Mouse (Mus musculus) cortical plate, adult 2 months (tissue): Measurements from ENCODE around the gene Ppil3. TPM values are rescaled to one million over a fixed set of nuclear protein-coding genes. Genes with fewer than 3 reads are reported as not detected.
A peak's percentile ranks its signal among the peaks of the same experiment; 100 is the strongest.

Experiments
- H3K27ac ChIP-seq: fragments of 200-500 bp; 2 replicates; pipeline ENCODE4 v1.5.1; 2012; ENCODE audit warnings: low read length, control low read depth, inconsistent platforms; ENCODE audit not compliant: insufficient read depth
- H3K4me1 ChIP-seq: fragments of 200-500 bp; 2 replicates; pipeline ENCODE4 v1.6.1; 2011; ENCODE audit warnings: low read length; ENCODE audit not compliant: control insufficient read depth, insufficient read depth
- H3K4me3 ChIP-seq: fragments of 200-500 bp; 2 replicates; pipeline ENCODE4 v1.5.1; 2011; ENCODE audit warnings: mild to moderate bottlenecking, low read length, control low read depth; ENCODE audit not compliant: insufficient read depth
- CTCF ChIP-seq: fragments of 200-500 bp; IDR thresholded peaks from 2 replicates; pipeline ENCODE4 v1.5.1; 2011; ENCODE audit warnings: mild to moderate bottlenecking, control low read depth, low read length; ENCODE audit not compliant: insufficient read depth; ENCODE audit errors: extremely low read depth
- POLR2A ChIP-seq: fragments of 200-500 bp; IDR thresholded peaks from 2 replicates; pipeline ENCODE4 v1.6.1; 2011; ENCODE audit warnings: mild to moderate bottlenecking, low read length, control low read depth; ENCODE audit not compliant: insufficient read depth; ENCODE audit errors: extremely low read depth
- polyA plus RNA-seq: library from polyadenylated mRNA; depleted of rRNA; stranded (reverse); fragments of >200 nt; gene quantifications from 2 replicates; pipeline ENCODE4 v1.2.3, GENCODE M21; 2012

Ppil3 gene
- polyA plus RNA-seq, 1 experiment = 30.3 TPM

DNA sequence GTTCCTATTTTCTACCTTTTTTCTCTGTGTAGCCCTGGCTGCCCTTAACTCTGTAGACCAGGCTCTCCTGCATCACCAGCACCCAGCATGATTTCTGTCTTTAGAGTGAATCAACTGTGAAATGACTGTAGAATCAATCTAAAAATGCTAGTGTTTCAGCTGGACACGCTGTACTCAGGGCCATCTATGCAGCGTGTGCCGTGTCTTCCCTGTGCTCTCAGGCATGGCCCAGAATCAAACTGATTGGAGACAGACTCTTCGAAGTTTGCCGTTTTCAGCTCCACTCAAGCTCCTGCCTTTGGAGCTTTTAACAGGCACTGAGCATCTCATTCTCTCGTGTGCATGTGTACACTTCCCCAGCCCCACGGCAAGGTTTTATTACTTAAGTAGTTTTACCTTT, 34.5 kb downstream of the Ppil3 start:
- TF ChIP-seq CTCF (no peak), POLR2A (no peak)
- no peaks in the 10 kb centered on the region for H3K4me1 ChIP-seq
- H3K27ac ChIP-seq = no peak overlapping the region
- H3K4me3 ChIP-seq = no peak overlapping the region

DNA sequence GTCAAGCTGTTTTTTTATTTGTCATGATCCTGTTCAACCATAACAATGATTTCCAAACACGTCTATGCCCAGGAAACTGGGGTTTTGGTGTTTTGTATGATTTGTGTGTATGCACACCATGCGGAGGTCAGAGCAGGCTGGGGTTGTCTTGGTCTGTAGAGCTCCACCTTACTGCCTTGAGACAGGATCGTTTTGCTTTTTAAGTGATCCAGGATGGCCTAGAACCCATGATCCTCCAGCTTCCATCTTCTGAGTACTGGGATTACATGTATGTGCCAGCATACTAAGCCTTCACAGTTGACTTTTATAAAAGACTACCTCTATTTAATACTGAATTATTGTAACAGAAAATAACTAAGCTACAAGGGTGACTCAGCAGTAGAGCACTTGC, 35.1 kb downstream of the Ppil3 start:
- Histone ChIP-seq H3K4me3 (no peak overlapping the region), H3K4me1 (no peaks in the 10 kb centered on the region), H3K27ac (no peak overlapping the region)
- TF ChIP-seq POLR2A (no peak), CTCF (no peak)

DNA sequence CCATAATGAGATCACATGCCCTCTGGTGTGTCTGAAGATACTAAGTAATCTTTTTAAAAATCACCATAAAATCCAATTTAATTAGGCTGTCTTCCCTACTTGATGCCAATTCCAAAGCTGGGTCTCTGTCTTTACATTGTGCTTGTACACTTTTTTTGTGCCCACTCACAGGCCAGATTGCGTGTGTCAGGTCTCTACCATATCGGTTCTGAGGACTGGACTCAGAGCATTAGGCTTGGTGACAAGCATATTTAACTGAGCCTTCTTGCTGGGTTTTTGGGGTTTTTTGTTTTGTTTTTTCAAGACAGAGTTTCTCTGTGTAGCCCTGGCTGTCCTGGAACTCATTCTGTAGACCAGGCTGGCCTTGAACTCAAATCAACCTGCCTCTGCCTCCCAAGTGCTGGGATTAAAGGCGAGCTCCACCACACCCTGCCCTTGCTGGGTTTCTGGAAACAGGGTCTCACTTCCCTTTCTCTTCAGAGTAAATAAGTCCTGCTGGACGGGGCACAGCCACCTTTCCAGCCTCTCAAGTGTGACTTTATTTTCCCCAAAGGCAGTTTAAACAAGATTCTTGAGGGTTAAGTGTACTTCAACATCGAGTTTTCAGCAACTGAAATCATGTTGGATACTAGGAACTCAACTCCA, 35.6 kb downstream of the Ppil3 start:
- H3K27ac ChIP-seq = no peak overlapping the region
- TF ChIP-seq POLR2A (0 out of 2 replicates have a peak, but pooled peaks have one; percentile 6), CTCF (no peak)
- no peak overlapping the region for H3K4me3 ChIP-seq
- no peaks in the 10 kb centered on the region for H3K4me1 ChIP-seq

DNA sequence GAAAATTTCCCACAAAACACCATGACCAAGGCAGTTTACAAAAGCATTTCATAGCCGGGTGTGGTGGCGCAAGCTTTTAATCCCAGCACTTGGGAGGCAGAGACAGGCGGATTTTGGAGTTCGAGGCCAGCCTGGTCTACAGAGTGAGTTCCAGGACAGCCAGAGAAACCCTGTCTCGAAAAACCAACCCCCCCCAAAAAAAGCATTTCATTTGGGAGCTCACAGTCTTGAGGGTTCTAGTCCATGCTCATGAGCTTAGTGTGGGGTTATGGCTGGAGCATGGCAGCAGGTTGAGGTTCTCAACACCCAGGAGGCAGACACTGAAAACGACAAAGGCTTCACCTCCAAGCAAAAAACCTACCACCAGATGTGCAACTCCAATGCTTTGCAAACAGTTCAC, 37.1 kb downstream of the Ppil3 start:
- H3K4me3 ChIP-seq = no peak overlapping the region
- TF ChIP-seq CTCF (no peak), POLR2A (no peak)
- no peaks in the 10 kb centered on the region for H3K4me1 ChIP-seq
- no peak overlapping the region for H3K27ac ChIP-seq

DNA sequence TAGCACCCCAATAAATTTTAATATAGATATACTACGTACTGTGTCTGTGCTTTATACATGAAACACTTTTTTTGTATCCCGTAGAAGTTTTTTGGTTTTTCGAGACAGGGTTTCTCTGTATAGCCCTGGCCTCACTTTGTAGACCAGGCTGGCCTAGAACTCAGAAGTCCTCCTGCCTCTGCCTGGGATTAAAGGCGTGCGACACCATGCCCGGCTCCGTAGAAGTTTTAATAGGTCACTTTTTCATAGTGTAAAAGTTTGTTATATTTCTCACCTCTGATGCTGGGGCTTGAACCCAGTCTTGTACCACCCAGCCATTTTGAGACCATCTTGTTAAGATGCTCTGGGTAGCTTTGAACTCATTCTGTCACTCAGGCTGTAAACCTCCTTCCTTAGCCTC, 38.0 kb downstream of the Ppil3 start:
- Histone ChIP-seq H3K4me3 (no peak overlapping the region), H3K4me1 (no peaks in the 10 kb centered on the region), H3K27ac (no peak overlapping the region)
- TF ChIP-seq CTCF (no peak), POLR2A (no peak)

DNA sequence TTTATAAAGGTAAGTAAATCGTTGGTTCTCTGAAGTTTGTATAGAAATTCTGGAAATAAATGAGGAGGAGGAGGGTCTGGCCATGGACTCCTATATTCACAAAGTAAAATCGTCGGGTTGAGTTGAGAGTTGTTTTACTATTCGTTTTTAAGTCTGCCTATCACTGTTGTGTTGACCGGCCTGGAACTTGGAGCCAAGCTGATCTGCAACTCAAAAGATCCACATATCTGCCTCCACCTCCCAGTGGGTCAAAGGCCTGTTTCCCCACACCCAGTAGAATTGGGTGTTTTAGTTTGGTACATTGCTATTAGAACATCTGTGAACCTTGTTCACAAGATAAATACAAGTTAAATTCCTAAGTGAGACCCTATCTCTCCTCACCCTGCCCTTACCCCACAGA, 41.5 kb downstream of the Ppil3 start:
- Histone ChIP-seq H3K4me1 (no peaks in the 10 kb centered on the region), H3K27ac (no peak overlapping the region), H3K4me3 (no peak overlapping the region)
- TF ChIP-seq CTCF (no peak), POLR2A (no peak)

DNA sequence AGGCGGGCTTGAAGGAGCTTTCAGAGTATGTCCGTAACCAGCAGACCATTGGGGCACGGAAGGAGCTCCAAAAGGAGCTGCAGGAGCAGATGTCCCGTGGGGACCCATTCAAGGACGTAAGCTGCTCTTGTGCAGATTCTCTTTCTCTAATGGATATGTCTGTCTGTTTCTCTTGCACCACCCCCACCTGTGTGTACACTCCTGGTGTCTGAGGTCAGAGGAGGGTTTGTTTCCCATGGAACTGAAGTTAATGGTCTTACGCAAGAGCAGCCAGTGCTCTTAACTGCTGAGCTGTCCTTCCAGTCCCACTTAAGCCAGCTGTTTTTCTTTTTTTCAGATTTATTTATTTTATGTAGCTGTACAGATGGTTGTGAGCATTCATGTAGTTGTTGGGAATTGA, 43.9 kb downstream of the Ppil3 start:
- no peak overlapping the region for H3K4me3 ChIP-seq
- H3K4me1 ChIP-seq = no peaks in the 10 kb centered on the region
- TF ChIP-seq CTCF (no peak), POLR2A (no peak)
- no peak overlapping the region for H3K27ac ChIP-seq

DNA sequence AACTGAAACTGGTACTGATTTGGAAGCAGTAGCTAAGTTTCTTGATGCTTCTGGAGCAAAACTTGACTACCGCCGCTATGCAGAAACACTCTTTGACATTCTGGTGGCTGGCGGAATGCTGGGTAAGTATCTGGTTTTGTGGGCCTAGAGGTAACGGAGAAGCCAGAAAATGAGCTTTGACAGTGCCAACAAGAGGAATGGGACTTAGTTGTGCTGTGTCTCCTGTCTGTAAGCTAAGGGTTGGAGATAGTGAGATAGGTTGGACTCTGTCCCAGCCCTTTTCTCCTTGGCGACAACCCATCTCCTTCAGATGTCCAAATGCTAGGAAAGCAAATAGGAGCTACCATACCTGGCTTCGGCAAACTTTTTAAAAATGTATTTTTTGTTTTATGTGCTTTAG, 47.6 kb downstream of the Ppil3 start:
- no peaks in the 10 kb centered on the region for H3K4me1 ChIP-seq
- no peak overlapping the region for H3K4me3 ChIP-seq
- H3K27ac ChIP-seq = no peak overlapping the region
- TF ChIP-seq CTCF = no peak
- no peak for TF ChIP-seq POLR2A

DNA sequence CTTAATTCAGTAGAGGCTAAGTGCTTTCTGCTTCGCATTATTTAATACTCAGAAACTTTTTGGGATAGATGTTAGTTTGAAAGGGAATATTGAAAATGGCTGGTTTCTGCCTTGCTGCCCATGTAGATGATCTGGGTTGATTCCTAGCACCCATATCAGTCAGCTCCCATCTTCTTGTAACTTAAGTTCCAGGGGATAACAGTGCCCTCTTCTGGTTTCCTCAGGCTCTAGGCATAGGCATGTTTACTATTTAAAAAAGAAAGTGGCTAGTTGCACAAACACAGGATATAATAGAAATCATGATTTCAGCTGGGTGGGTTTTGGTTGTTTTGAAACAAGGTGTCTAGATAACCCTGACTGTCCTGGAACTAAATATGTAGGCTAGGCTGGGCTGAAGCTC, 49.1 kb downstream of the Ppil3 start:
- H3K4me3 ChIP-seq = no peak overlapping the region
- H3K27ac ChIP-seq = no peak overlapping the region
- TF ChIP-seq CTCF = no peak
- no peak for TF ChIP-seq POLR2A
- no peaks in the 10 kb centered on the region for H3K4me1 ChIP-seq

DNA sequence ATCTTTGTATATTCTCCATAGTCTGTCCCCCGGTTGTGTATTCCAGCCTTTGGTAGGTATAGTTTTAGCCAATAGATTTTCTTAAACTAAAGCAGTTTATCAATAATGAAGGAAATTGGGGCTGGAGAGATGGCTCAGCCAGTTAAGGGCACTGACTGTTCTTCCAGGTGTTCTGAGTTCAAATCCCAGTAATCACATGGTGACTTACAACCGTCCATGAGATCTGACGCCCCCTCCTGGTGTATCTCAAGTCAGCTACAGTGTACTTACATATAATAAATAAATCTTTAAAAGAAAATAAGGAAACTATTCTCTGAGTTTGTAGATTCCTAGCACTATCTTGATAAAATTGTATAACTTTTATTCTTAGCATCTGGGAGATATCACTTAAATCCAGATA, 49.9 kb downstream of the Ppil3 start:
- Histone ChIP-seq H3K27ac (no peak overlapping the region), H3K4me3 (no peak overlapping the region), H3K4me1 (no peaks in the 10 kb centered on the region)
- TF ChIP-seq POLR2A (no peak), CTCF (no peak)
